Mouse (Mus musculus) midbrain, embryonic 12.5 days (tissue): ENCODE measurements at regions not wholly inside any gene's neighbourhood (a gene's known extent, or its start where the extent isn't known, plus 50 kb on each side); places are given as distances from the start of the nearest gene placed in this dataset.

Experiments used
- ATAC-seq: fragments of 200-750 bp; cut with Nextera tagmentation; 2 replicates; pipeline ENCODE4 v1.8.0; 2017; ENCODE audit warnings: low read depth, moderate TSS enrichment, moderate library complexity; ENCODE audit not compliant: low FRiP score
- H3K27ac ChIP-seq: fragments of 300-500 bp; sonication (generic); replicated peaks from 2 replicates; pipeline ENCODE4 v1.5.1; 2016; ENCODE audit warnings: mild to moderate bottlenecking
- H3K27me3 ChIP-seq: fragments of 300-500 bp; sonication (generic); 2 replicates; pipeline ENCODE4 v1.6.1; 2016; ENCODE audit warnings: mild to moderate bottlenecking
- H3K36me3 ChIP-seq: fragments of 300-500 bp; sonication (generic); 2 replicates; pipeline ENCODE4 v1.6.1; 2016
- H3K4me1 ChIP-seq: fragments of 300-500 bp; sonication (generic); 2 replicates; pipeline ENCODE4 v1.6.1; 2016
- H3K4me2 ChIP-seq: fragments of 300-500 bp; sonication (generic); replicated peaks from 2 replicates; pipeline ENCODE4 v1.6.1; 2016; ENCODE audit warnings: mild to moderate bottlenecking, moderate library complexity
- H3K4me3 ChIP-seq: fragments of 300-500 bp; sonication (generic); 2 replicates; pipeline ENCODE4 v1.5.1; 2016; ENCODE audit warnings: mild to moderate bottlenecking
- H3K9ac ChIP-seq: fragments of 300-500 bp; sonication (generic); replicated peaks from 2 replicates; pipeline ENCODE4 v1.6.1; 2016; ENCODE audit warnings: mild to moderate bottlenecking, moderate library complexity
- H3K9me3 ChIP-seq: fragments of 300-500 bp; sonication (generic); 2 replicates; pipeline ENCODE4 v1.6.1; 2016; ENCODE audit warnings: mild to moderate bottlenecking
- whole genome bisulfite sequencing: fragments of 180-500 bp; shearing (Covaris S2); methylation state at CpG from one replicate; pipeline ENCODE4 v1.1.7; 2016; 5-methylcytosine and 5-hydroxymethylcytosine counted together

GRCm38 (mm10) chr19:37795552-37796343 lies 98.2 kb downstream of the Cyp26a1 start:
- Histone ChIP-seq H3K4me2 (no peak overlapping the region), H3K4me3 (no peak overlapping the region), H3K9ac (no peak overlapping the region), H3K36me3 (no peaks in the 10 kb centered on the region), H3K27ac (no peak overlapping the region), H3K9me3 (no peaks in the 10 kb centered on the region), H3K4me1 (peaks cover 5% of the 10 kb centered on the region; the same call in 1 of the 2 replicates), H3K27me3 (peaks cover 27% of the 10 kb centered on the region; the same call in 1 of the 2 replicates)
- no peak for ATAC-seq
- 91% methylated on average over 18 of the region's 18 CpGs for WGBS

GRCm38 (mm10) chr19:37800161-37800660 lies 102.6 kb downstream of the Cyp26a1 start:
- H3K4me2 ChIP-seq = no peak overlapping the region
- H3K9ac ChIP-seq = no peak overlapping the region
- no peaks in the 10 kb centered on the region for H3K4me1 ChIP-seq
- no peaks in the 10 kb centered on the region for H3K9me3 ChIP-seq
- ATAC-seq = no peak
- H3K36me3 ChIP-seq = no peaks in the 10 kb centered on the region
- no peaks in the 10 kb centered on the region for H3K27me3 ChIP-seq
- 73% methylated on average over 3 of the region's 3 CpGs for WGBS
- H3K4me3 ChIP-seq = no peak overlapping the region
- no peak overlapping the region for H3K27ac ChIP-seq

GRCm38 (mm10) chr19:37809666-37810065 lies 112.1 kb downstream of the Cyp26a1 start:
- Histone ChIP-seq H3K27ac (no peak overlapping the region), H3K9ac (no peak overlapping the region), H3K27me3 (0 out of 2 replicates have a peak, but pooled peaks cover 4% of the 10 kb centered on the region), H3K4me1 (peaks cover 11% of the 10 kb centered on the region; the same call in 1 of the 2 replicates), H3K4me2 (no peak overlapping the region), H3K4me3 (no peak overlapping the region), H3K9me3 (no peaks in the 10 kb centered on the region), H3K36me3 (no peaks in the 10 kb centered on the region)
- 90% methylated on average over 11 of the region's 11 CpGs for WGBS
- ATAC-seq = no peak

- Histone ChIP-seq H3K27me3 (0 out of 2 replicates have a peak, but pooled peaks cover 4% of the 10 kb centered on the region), H3K9me3 (no peaks in the 10 kb centered on the region), H3K4me1 (peaks cover 11% of the 10 kb centered on the region; the same call in 1 of the 2 replicates), H3K36me3 (no peaks in the 10 kb centered on the region), H3K4me2 (peak overlapping the region; percentile 17; the same call in 1 of the 2 replicates), H3K4me3 (no peak overlapping the region), H3K9ac (no peak overlapping the region), H3K27ac (no peak overlapping the region)
- ATAC-seq = no peak
- 21% methylated on average over 19 of the region's 19 CpGs for WGBS
These were observed 116.8 kb downstream of the Cyp26a1 start for GRCm38 (mm10) chr19:37814089-37815073.

- Histone ChIP-seq H3K4me2 (no peak overlapping the region), H3K27ac (no peak overlapping the region), H3K36me3 (no peaks in the 10 kb centered on the region), H3K9me3 (no peaks in the 10 kb centered on the region), H3K9ac (no peak overlapping the region), H3K4me1 (peaks cover 11% of the 10 kb centered on the region; the same call in 1 of the 2 replicates), H3K27me3 (0 out of 2 replicates have a peak, but pooled peaks cover 4% of the 10 kb centered on the region), H3K4me3 (no peak overlapping the region)
- 62% methylated on average over 2 of the region's 2 CpGs for WGBS
- no peak for ATAC-seq
These were observed 118.0 kb downstream of the Cyp26a1 start for GRCm38 (mm10) chr19:37815627-37816026.

- Histone ChIP-seq H3K27ac (no peak overlapping the region), H3K36me3 (no peaks in the 10 kb centered on the region), H3K9ac (no peak overlapping the region), H3K27me3 (no peaks in the 10 kb centered on the region), H3K4me2 (no peak overlapping the region), H3K4me3 (no peak overlapping the region), H3K9me3 (no peaks in the 10 kb centered on the region), H3K4me1 (no peaks in the 10 kb centered on the region)
- WGBS = 66% methylated on average over 3 of the region's 3 CpGs
- no peak for ATAC-seq
These were observed 123.6 kb downstream of the Cyp26a1 start for GRCm38 (mm10) chr19:37821243-37821642.

- H3K27me3 ChIP-seq = no peaks in the 10 kb centered on the region
- H3K9me3 ChIP-seq = no peaks in the 10 kb centered on the region
- no peaks in the 10 kb centered on the region for H3K36me3 ChIP-seq
- WGBS = 90% methylated on average over 3 of the region's 3 CpGs
- no peak overlapping the region for H3K4me2 ChIP-seq
- no peaks in the 10 kb centered on the region for H3K4me1 ChIP-seq
- ATAC-seq = no peak
- no peak overlapping the region for H3K4me3 ChIP-seq
- no peak overlapping the region for H3K9ac ChIP-seq
- no peak overlapping the region for H3K27ac ChIP-seq
These were observed 124.1 kb downstream of the Cyp26a1 start for GRCm38 (mm10) chr19:37821671-37822190.

- Histone ChIP-seq H3K36me3 (no peaks in the 10 kb centered on the region), H3K4me1 (no peaks in the 10 kb centered on the region), H3K4me3 (no peak overlapping the region), H3K27ac (no peak overlapping the region), H3K9ac (no peak overlapping the region), H3K27me3 (no peaks in the 10 kb centered on the region), H3K4me2 (no peak overlapping the region), H3K9me3 (no peaks in the 10 kb centered on the region)
- 80% methylated on average over 5 of the region's 5 CpGs for WGBS
- ATAC-seq = no peak
These were observed 126.6 kb downstream of the Cyp26a1 start for GRCm38 (mm10) chr19:37824155-37824554.

- Histone ChIP-seq H3K4me1 (no peaks in the 10 kb centered on the region), H3K27me3 (no peaks in the 10 kb centered on the region), H3K4me3 (no peak overlapping the region), H3K4me2 (no peak overlapping the region), H3K27ac (no peak overlapping the region), H3K36me3 (no peaks in the 10 kb centered on the region), H3K9ac (no peak overlapping the region), H3K9me3 (no peaks in the 10 kb centered on the region)
- ATAC-seq = no peak
These were observed 133.8 kb downstream of the Cyp26a1 start for GRCm38 (mm10) chr19:37831406-37831805.

- no peak for ATAC-seq
- Histone ChIP-seq H3K27ac (no peak overlapping the region), H3K4me3 (no peak overlapping the region), H3K9me3 (no peaks in the 10 kb centered on the region), H3K4me1 (no peaks in the 10 kb centered on the region), H3K27me3 (no peaks in the 10 kb centered on the region), H3K36me3 (no peaks in the 10 kb centered on the region), H3K9ac (no peak overlapping the region), H3K4me2 (no peak overlapping the region)
- WGBS = 57% methylated on average over 5 of the region's 5 CpGs
These were observed 139.3 kb downstream of the Cyp26a1 start for GRCm38 (mm10) chr19:37836900-37837299.
